Mouse (Mus musculus) lung, postnatal 25 days (tissue): ENCODE measurements around the gene Acvrl1.

Experiments
- DNase-seq: peaks from one replicate; pipeline ENCODE4 v3.0.0; 2022; ENCODE audit warnings: low spot score

Acvrl1 gene

DNA sequence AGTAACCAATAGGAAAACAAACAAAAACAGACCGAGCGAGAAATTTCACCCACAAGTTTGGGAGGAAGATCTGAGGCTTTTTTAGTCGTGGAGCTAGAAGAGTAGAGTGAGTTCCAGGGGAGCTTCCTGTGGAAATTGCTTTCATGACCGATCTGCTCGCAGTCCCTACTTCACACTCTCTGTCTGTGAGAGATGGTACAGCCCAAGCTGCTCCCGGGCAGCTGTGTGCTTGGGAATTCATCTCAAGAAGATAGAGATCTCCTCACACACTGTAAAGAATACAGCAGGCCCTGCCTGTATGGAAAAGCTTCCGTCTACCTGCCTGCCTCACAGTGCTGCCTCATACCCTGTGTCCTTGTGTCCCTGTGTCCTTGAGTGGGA is 63.9 kb downstream of the Acvrl1 start:
- no peak for DNase-seq

DNA sequence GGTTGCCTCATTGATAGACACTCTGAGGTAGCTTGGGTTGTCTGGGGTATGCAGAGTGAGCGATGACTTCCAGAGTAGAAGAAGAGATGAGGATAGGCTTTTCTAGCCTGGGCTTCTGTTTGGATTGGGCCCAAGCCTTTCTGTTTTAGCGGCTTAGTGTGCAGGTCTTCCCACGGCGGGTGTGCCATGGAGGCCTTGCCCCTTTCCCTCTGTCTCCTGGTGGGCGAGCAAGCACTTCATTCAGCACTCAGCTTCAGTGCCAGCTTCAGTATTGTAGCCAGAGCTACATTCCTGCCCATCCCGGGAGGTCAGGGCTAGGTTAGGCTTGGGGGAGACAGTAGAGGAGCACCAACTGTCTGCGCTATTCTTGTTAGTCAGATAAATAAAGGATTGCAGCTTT is 64.3 kb downstream of the Acvrl1 start:
- no peak for DNase-seq

DNA sequence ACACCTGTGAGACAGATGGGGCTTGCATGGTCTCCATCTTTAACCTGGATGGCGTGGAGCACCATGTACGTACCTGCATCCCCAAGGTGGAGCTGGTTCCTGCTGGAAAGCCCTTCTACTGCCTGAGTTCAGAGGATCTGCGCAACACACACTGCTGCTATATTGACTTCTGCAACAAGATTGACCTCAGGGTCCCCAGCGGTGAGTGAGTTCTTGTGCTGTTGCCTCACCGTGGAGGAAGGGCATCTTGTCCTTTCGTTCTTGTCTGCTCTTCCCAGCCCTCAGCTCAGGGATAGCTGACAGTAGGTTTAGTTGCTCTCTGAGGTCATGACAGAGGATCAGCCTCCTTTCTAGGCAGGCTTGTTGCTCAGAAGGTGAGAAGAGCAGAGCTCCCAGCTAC is 65.6 kb downstream of the Acvrl1 start:
- no peak for DNase-seq
